Mouse (Mus musculus) embryonic facial prominence, embryonic 14.5 days (tissue): ENCODE data around the gene Rdh14. TPM values are rescaled to one million over a fixed set of nuclear protein-coding genes. Genes with fewer than 3 reads are reported as not detected.

Experiments
- ATAC-seq: fragments of 200-750 bp; cut with Nextera tagmentation; 2 replicates; pipeline ENCODE4 v1.8.0; 2017; ENCODE audit warnings: low read depth, moderate number of reproducible peaks, moderate TSS enrichment
- DNase-seq: peaks from one replicate; pipeline ENCODE4 v3.0.0-alpha.2; 2015; ENCODE audit warnings: low spot score
- H3K27ac ChIP-seq: fragments of 300-500 bp; sonication (generic); replicated peaks from 2 replicates; pipeline ENCODE4 v1.5.1; 2014; ENCODE audit warnings: low read depth, mild to moderate bottlenecking, low read length, moderate library complexity
- H3K27me3 ChIP-seq: fragments of 300-500 bp; sonication (generic); replicated peaks from 2 replicates; pipeline ENCODE4 v1.6.1; 2014; ENCODE audit warnings: low read length; ENCODE audit not compliant: control insufficient read depth, insufficient read depth
- H3K36me3 ChIP-seq: fragments of 300-500 bp; sonication (generic); 2 replicates; pipeline ENCODE4 v1.6.1; 2014; ENCODE audit warnings: low read length, mixed read lengths; ENCODE audit not compliant: control insufficient read depth, insufficient read depth
- H3K4me1 ChIP-seq: fragments of 300-500 bp; sonication (generic); 2 replicates; pipeline ENCODE4 v1.6.1; 2014; ENCODE audit warnings: antibody characterized with exemption, low read length; ENCODE audit not compliant: control insufficient read depth, insufficient read depth
- H3K4me2 ChIP-seq: fragments of 300-500 bp; sonication (generic); 2 replicates; pipeline ENCODE4 v1.6.1; 2014; ENCODE audit warnings: low read depth, mild to moderate bottlenecking, low read length, moderate library complexity, mixed read lengths
- H3K4me3 ChIP-seq: fragments of 300-500 bp; sonication (generic); 2 replicates; pipeline ENCODE4 v1.5.1; 2014; ENCODE audit warnings: low read depth, mild to moderate bottlenecking, low read length
- H3K9ac ChIP-seq: fragments of 300-500 bp; sonication (generic); 2 replicates; pipeline ENCODE4 v1.6.1; 2014; ENCODE audit warnings: low read depth, mild to moderate bottlenecking, low read length, moderate library complexity, mixed read lengths
- H3K9me3 ChIP-seq: fragments of 300-500 bp; sonication (generic); 2 replicates; pipeline ENCODE4 v1.6.1; 2016; ENCODE audit warnings: low read length; ENCODE audit not compliant: control insufficient read depth
- WGBS: fragments of 180-500 bp; shearing (Covaris S2); extraction: QIAGEN DNeasy Blood & Tissue Kit; methylation state at CpG from one replicate; pipeline ENCODE4 v1.1.7; 2014; 5-methylcytosine and 5-hydroxymethylcytosine counted together
- polyA plus RNA-seq: library from polyadenylated mRNA; unstranded; fragments of >200 nt; fragmentation: Nextera tagmentation; extraction: Ambion mirVana; gene quantifications from 2 replicates; pipeline ENCODE4 v1.2.1, GENCODE M21; 2014

Gene Rdh14
- 40.7 and 44.2 TPM in 2 replicates for polyA plus RNA-seq

- ATAC-seq, result peak; percentile 99
- under 1% methylated on average over 39 of the region's 53 CpGs for WGBS
Measured at GRCm38 (mm10) chr12:10390671-10391441, at the start of gene Rdh14. Rdh14 (plus strand) TSS chr12:10390772.

GRCm38 (mm10) chr12:10350706-10351105 lies 39.9 kb upstream of the Rdh14 start:
- H3K4me1 ChIP-seq, result no peaks in the 10 kb centered on the region
- no peak overlapping the region for H3K4me3 ChIP-seq
- H3K27me3 ChIP-seq, result no peaks in the 10 kb centered on the region
- no peak for ATAC-seq
- H3K9ac ChIP-seq, result no peak overlapping the region
- no peak overlapping the region for H3K4me2 ChIP-seq
- 63% methylated on average over 3 of the region's 3 CpGs for WGBS
- H3K9me3 ChIP-seq, result no peaks in the 10 kb centered on the region
- H3K36me3 ChIP-seq, result no peaks in the 10 kb centered on the region
- no peak for DNase-seq
- H3K27ac ChIP-seq, result no peak overlapping the region

More at GRCm38 (mm10) chr12:10390671-10391441, at the start of gene Rdh14:
- Histone ChIP-seq H3K4me3 (peak within 1 kb of the TSS; percentile 72), H3K27me3 (no peaks in the 10 kb centered on the region), H3K4me2 (peak within 1 kb of the TSS; percentile 83), H3K9ac (peak within 1 kb of the TSS; percentile 94), H3K36me3 (peaks cover 9% of the 10 kb centered on the region), H3K27ac (peak within 1 kb of the TSS; percentile 86), H3K4me1 (peaks cover 10% of the 10 kb centered on the region), H3K9me3 (no peaks in the 10 kb centered on the region)
- DNase-seq, result peak; percentile 96

DNA sequence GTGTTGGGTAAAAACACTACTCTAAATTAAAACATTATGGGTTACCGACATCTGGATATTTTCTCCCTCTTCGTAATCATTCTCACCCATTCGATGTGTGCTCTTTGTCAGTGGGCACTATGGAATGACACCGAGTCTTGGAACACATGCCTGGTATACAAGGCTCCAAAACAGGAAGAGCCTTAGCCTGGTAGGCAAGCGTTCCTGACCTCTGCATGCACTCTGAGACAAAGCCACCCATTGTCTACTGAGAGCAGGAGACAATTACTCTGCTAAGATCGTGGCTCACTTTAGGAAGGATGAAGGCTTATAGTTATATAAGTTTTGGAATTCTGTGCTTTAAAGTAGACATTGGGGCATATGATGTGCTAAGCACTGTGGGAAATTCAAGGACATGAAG lies 32.8 kb upstream of the Rdh14 start:
- Histone ChIP-seq H3K4me2 (no peak overlapping the region), H3K4me3 (no peak overlapping the region), H3K27me3 (no peaks in the 10 kb centered on the region), H3K27ac (no peak overlapping the region), H3K4me1 (no peaks in the 10 kb centered on the region), H3K36me3 (no peaks in the 10 kb centered on the region), H3K9ac (no peak overlapping the region), H3K9me3 (no peaks in the 10 kb centered on the region)
- DNase-seq (no peak), ATAC-seq (no peak)
- WGBS, result 27% methylated on average over 6 of the region's 6 CpGs

GRCm38 (mm10) chr12:10369673-10370072 lies 20.9 kb upstream of the Rdh14 start, which contains the start of gene Nt5c1b:
Nt5c1b (plus strand) TSS chr12:10369973.
- Histone ChIP-seq H3K4me3 (no peak within 1 kb of the TSS), H3K27me3 (no peaks in the 10 kb centered on the region), H3K27ac (no peak within 1 kb of the TSS), H3K4me1 (no peaks in the 10 kb centered on the region), H3K9me3 (no peaks in the 10 kb centered on the region), H3K4me2 (no peak within 1 kb of the TSS), H3K9ac (no peak within 1 kb of the TSS), H3K36me3 (no peaks in the 10 kb centered on the region)
- 75% methylated on average over 3 of the region's 3 CpGs for WGBS
- ATAC-seq, result no peak
- no peak for DNase-seq

GRCm38 (mm10) chr12:10400788-10401187 lies 10.2 kb downstream of the Rdh14 start:
- Histone ChIP-seq H3K4me1 (no peaks in the 10 kb centered on the region), H3K36me3 (no peaks in the 10 kb centered on the region), H3K9me3 (no peaks in the 10 kb centered on the region), H3K27ac (0 out of 2 replicates have a peak overlapping the region, but pooled peaks have one; percentile 6), H3K27me3 (no peaks in the 10 kb centered on the region), H3K4me2 (no peak overlapping the region), H3K4me3 (no peak overlapping the region), H3K9ac (no peak overlapping the region)
- ATAC-seq (no peak), DNase-seq (peak; percentile 65)
- WGBS, result 50% methylated on average over 1 of the region's 1 CpGs

GRCm38 (mm10) chr12:10402421-10403115 lies 12.0 kb downstream of the Rdh14 start:
- Histone ChIP-seq H3K36me3 (no peaks in the 10 kb centered on the region), H3K4me3 (no peak overlapping the region), H3K9ac (no peak overlapping the region), H3K27me3 (no peaks in the 10 kb centered on the region), H3K9me3 (no peaks in the 10 kb centered on the region), H3K27ac (no peak overlapping the region), H3K4me2 (no peak overlapping the region), H3K4me1 (no peaks in the 10 kb centered on the region)
- WGBS, result 84% methylated on average over 9 of the region's 9 CpGs
- ATAC-seq (no peak), DNase-seq (no peak)

GRCm38 (mm10) chr12:10410511-10411179 lies 20.1 kb downstream of the Rdh14 start:
- DNase-seq (no peak), ATAC-seq (no peak)
- Histone ChIP-seq H3K36me3 (no peaks in the 10 kb centered on the region), H3K4me1 (no peaks in the 10 kb centered on the region), H3K9me3 (no peaks in the 10 kb centered on the region), H3K9ac (no peak overlapping the region), H3K27me3 (no peaks in the 10 kb centered on the region), H3K27ac (no peak overlapping the region), H3K4me2 (no peak overlapping the region), H3K4me3 (no peak overlapping the region)
- WGBS, result 87% methylated on average over 3 of the region's 3 CpGs

DNA sequence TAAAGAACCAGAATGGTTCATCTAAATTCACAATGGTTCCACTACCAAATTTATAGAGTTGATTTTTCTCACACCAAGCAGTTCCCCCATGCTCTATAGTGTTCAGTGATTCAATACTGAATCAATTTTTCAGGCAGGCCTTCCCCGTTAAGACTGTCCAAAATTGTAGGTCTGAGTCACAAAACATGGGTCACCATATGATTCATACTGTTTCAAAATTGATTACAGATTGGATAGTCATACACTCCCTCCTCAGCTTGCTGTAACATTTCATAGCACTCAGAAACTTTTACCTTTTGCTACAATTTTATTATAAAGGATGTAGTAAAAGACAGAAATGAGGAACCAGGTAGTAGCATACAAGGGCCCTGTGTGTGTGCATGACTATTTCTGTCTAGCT lies 20.9 kb downstream of the Rdh14 start:
- no peaks in the 10 kb centered on the region for H3K36me3 ChIP-seq
- no peak overlapping the region for H3K4me2 ChIP-seq
- no peaks in the 10 kb centered on the region for H3K9me3 ChIP-seq
- H3K27me3 ChIP-seq, result no peaks in the 10 kb centered on the region
- no peak overlapping the region for H3K4me3 ChIP-seq
- 78% methylated on average over 1 of the region's 1 CpGs for WGBS
- no peak overlapping the region for H3K9ac ChIP-seq
- no peak for ATAC-seq
- DNase-seq, result no peak
- H3K27ac ChIP-seq, result no peak overlapping the region
- H3K4me1 ChIP-seq, result no peaks in the 10 kb centered on the region
